Mouse (Mus musculus): ENCODE results near the gene Sh3gl3. TPM values are rescaled to one million over a fixed set of nuclear protein-coding genes. Genes with fewer than 3 reads are reported as not detected.

Sh3gl3 gene
- polyA plus RNA-seq, 1 experiment from 2014 or later: 14.3 TPM

- ATAC-seq: no peak
- 59% methylated on average over 8 of the region's 8 CpGs for WGBS
Observed at GRCm38 (mm10) chr7:82240424-82241240, 67.0 kb downstream of the Sh3gl3 start.

GRCm38 (mm10) chr7:82244701-82245100, 71.1 kb downstream of the Sh3gl3 start:
- H3K4me1 ChIP-seq (replicated peaks): no peaks in the 10 kb centered on the region
- no peaks in the 10 kb centered on the region for H3K27me3 ChIP-seq (replicated peaks)
- no peaks in the 10 kb centered on the region for H3K9me3 ChIP-seq
- no peak overlapping the region for H3K9ac ChIP-seq
- no peaks in the 10 kb centered on the region for H3K36me3 ChIP-seq
- 84% methylated on average over 3 of the region's 3 CpGs for WGBS
- no peak overlapping the region for H3K4me3 ChIP-seq (replicated peaks)
- H3K4me2 ChIP-seq (replicated peaks): no peak overlapping the region
- ATAC-seq: no peak
- H3K27ac ChIP-seq: no peak overlapping the region

More at GRCm38 (mm10) chr7:82240424-82241240, 67.0 kb downstream of the Sh3gl3 start:
- no peaks in the 10 kb centered on the region for H3K27me3 ChIP-seq (replicated peaks)
- H3K4me3 ChIP-seq (replicated peaks): no peak overlapping the region
- H3K4me1 ChIP-seq (replicated peaks): no peaks in the 10 kb centered on the region
- H3K9me3 ChIP-seq: no peaks in the 10 kb centered on the region
- H3K36me3 ChIP-seq: no peaks in the 10 kb centered on the region
- H3K4me2 ChIP-seq (replicated peaks): no peak overlapping the region
- H3K27ac ChIP-seq: no peak overlapping the region
- no peak overlapping the region for H3K9ac ChIP-seq

- Histone ChIP-seq H3K27ac (no peak overlapping the region), H3K9me3 (no peaks in the 10 kb centered on the region), H3K27me3 (replicated peaks) (no peaks in the 10 kb centered on the region), H3K9ac (no peak overlapping the region), H3K4me2 (replicated peaks) (no peak overlapping the region), H3K4me1 (replicated peaks) (no peaks in the 10 kb centered on the region), H3K4me3 (replicated peaks) (no peak overlapping the region), H3K36me3 (no peaks in the 10 kb centered on the region)
- WGBS: 63% methylated on average over 10 of the region's 10 CpGs
- ATAC-seq: no peak
Observed at GRCm38 (mm10) chr7:82248953-82249695, 75.5 kb downstream of the Sh3gl3 start.

- no peak overlapping the region for H3K9ac ChIP-seq
- no peaks in the 10 kb centered on the region for H3K27me3 ChIP-seq (replicated peaks)
- no peak overlapping the region for H3K27ac ChIP-seq
- H3K4me3 ChIP-seq (replicated peaks): no peak overlapping the region
- H3K36me3 ChIP-seq: no peaks in the 10 kb centered on the region
- no peaks in the 10 kb centered on the region for H3K4me1 ChIP-seq (replicated peaks)
- 95% methylated on average over 1 of the region's 1 CpGs for WGBS
- H3K9me3 ChIP-seq: no peaks in the 10 kb centered on the region
- ATAC-seq: no peak
- H3K4me2 ChIP-seq (replicated peaks): no peak overlapping the region
Observed at GRCm38 (mm10) chr7:82253309-82253708, 79.7 kb downstream of the Sh3gl3 start.

- Histone ChIP-seq H3K4me1 (replicated peaks) (no peaks in the 10 kb centered on the region), H3K9me3 (no peaks in the 10 kb centered on the region), H3K36me3 (no peaks in the 10 kb centered on the region), H3K27me3 (replicated peaks) (no peaks in the 10 kb centered on the region), H3K27ac (no peak overlapping the region), H3K4me3 (replicated peaks) (no peak overlapping the region), H3K4me2 (replicated peaks) (no peak overlapping the region), H3K9ac (no peak overlapping the region)
- WGBS: 68% methylated on average over 6 of the region's 6 CpGs
- ATAC-seq: no peak
Observed at GRCm38 (mm10) chr7:82256936-82257335, 83.3 kb downstream of the Sh3gl3 start.

- Histone ChIP-seq H3K4me2 (replicated peaks) (no peak overlapping the region), H3K9ac (no peak overlapping the region), H3K9me3 (no peaks in the 10 kb centered on the region), H3K4me1 (replicated peaks) (no peaks in the 10 kb centered on the region), H3K4me3 (replicated peaks) (no peak overlapping the region), H3K27me3 (replicated peaks) (no peaks in the 10 kb centered on the region), H3K27ac (no peak overlapping the region), H3K36me3 (no peaks in the 10 kb centered on the region)
- 84% methylated on average over 4 of the region's 4 CpGs for WGBS
- ATAC-seq: no peak
Observed at GRCm38 (mm10) chr7:82257530-82257929, 83.9 kb downstream of the Sh3gl3 start.

- no peak for ATAC-seq
- Histone ChIP-seq H3K36me3 (no peaks in the 10 kb centered on the region), H3K27ac (no peak overlapping the region), H3K4me1 (replicated peaks) (no peaks in the 10 kb centered on the region), H3K4me2 (replicated peaks) (no peak overlapping the region), H3K27me3 (replicated peaks) (no peaks in the 10 kb centered on the region), H3K9ac (no peak overlapping the region), H3K9me3 (no peaks in the 10 kb centered on the region), H3K4me3 (replicated peaks) (no peak overlapping the region)
- 76% methylated on average over 6 of the region's 6 CpGs for WGBS
Observed at GRCm38 (mm10) chr7:82260210-82260609, 86.6 kb downstream of the Sh3gl3 start.

- WGBS: 21% methylated on average over 8 of the region's 8 CpGs
- H3K9me3 ChIP-seq: no peaks in the 10 kb centered on the region
- no peak overlapping the region for H3K27ac ChIP-seq
- H3K4me3 ChIP-seq (replicated peaks): no peak overlapping the region
- H3K4me1 ChIP-seq (replicated peaks): no peaks in the 10 kb centered on the region
- no peak for ATAC-seq
- no peak overlapping the region for H3K9ac ChIP-seq
- H3K27me3 ChIP-seq (replicated peaks): no peaks in the 10 kb centered on the region
- H3K4me2 ChIP-seq (replicated peaks): no peak overlapping the region
- H3K36me3 ChIP-seq: no peaks in the 10 kb centered on the region
Observed at GRCm38 (mm10) chr7:82263141-82263540, 89.5 kb downstream of the Sh3gl3 start.

- WGBS: 61% methylated on average over 2 of the region's 2 CpGs
- no peak overlapping the region for H3K4me2 ChIP-seq (replicated peaks)
Observed at GRCm38 (mm10) chr7:82264119-82264518, 90.5 kb downstream of the Sh3gl3 start.

GRCm38 (mm10) chr7:82265365-82265764, 91.7 kb downstream of the Sh3gl3 start:
- H3K4me1 ChIP-seq (replicated peaks): no peaks in the 10 kb centered on the region
- no peak overlapping the region for H3K4me3 ChIP-seq (replicated peaks)
- WGBS: 61% methylated on average over 4 of the region's 4 CpGs
- H3K36me3 ChIP-seq: no peaks in the 10 kb centered on the region
- no peak for ATAC-seq
- no peak overlapping the region for H3K27ac ChIP-seq
- no peak overlapping the region for H3K9ac ChIP-seq
- no peaks in the 10 kb centered on the region for H3K27me3 ChIP-seq (replicated peaks)
- H3K4me2 ChIP-seq (replicated peaks): no peak overlapping the region
- no peaks in the 10 kb centered on the region for H3K9me3 ChIP-seq

More at GRCm38 (mm10) chr7:82264119-82264518, 90.5 kb downstream of the Sh3gl3 start:
- Histone ChIP-seq H3K27me3 (replicated peaks) (no peaks in the 10 kb centered on the region), H3K27ac (no peak overlapping the region), H3K9ac (no peak overlapping the region), H3K9me3 (no peaks in the 10 kb centered on the region), H3K36me3 (no peaks in the 10 kb centered on the region), H3K4me3 (replicated peaks) (no peak overlapping the region), H3K4me1 (replicated peaks) (no peaks in the 10 kb centered on the region)
- ATAC-seq: no peak

- Histone ChIP-seq H3K36me3 (no peaks in the 10 kb centered on the region), H3K4me1 (replicated peaks) (no peaks in the 10 kb centered on the region), H3K9ac (no peak overlapping the region), H3K9me3 (no peaks in the 10 kb centered on the region), H3K4me3 (replicated peaks) (no peak overlapping the region), H3K27me3 (replicated peaks) (no peaks in the 10 kb centered on the region), H3K27ac (no peak overlapping the region), H3K4me2 (replicated peaks) (no peak overlapping the region)
- ATAC-seq: no peak
- 6% methylated on average over 1 of the region's 1 CpGs for WGBS
Observed at GRCm38 (mm10) chr7:82269948-82270347, 96.3 kb downstream of the Sh3gl3 start.

- no peak overlapping the region for H3K4me2 ChIP-seq (replicated peaks)
- 70% methylated on average over 5 of the region's 5 CpGs for WGBS
- H3K9me3 ChIP-seq: no peaks in the 10 kb centered on the region
- H3K9ac ChIP-seq: no peak overlapping the region
- no peak for ATAC-seq
- no peaks in the 10 kb centered on the region for H3K27me3 ChIP-seq (replicated peaks)
- no peak overlapping the region for H3K27ac ChIP-seq
- H3K4me1 ChIP-seq (replicated peaks): no peaks in the 10 kb centered on the region
- H3K36me3 ChIP-seq: no peaks in the 10 kb centered on the region
- no peak overlapping the region for H3K4me3 ChIP-seq (replicated peaks)
Observed at GRCm38 (mm10) chr7:82271742-82272141, 98.1 kb downstream of the Sh3gl3 start.

Data from intestine, embryonic 15.5 days (tissue).